Mouse (Mus musculus): ENCODE measurements around the gene Pcdh15.

- no peak for TF ChIP-seq CTCF (IDR thresholded peaks at IDR 0.05; ENCODE audit: borderline replicate concordance, insufficient read depth, low read depth, low read length)
- no peak for TF ChIP-seq POLR2A (IDR thresholded peaks at IDR 0.05; ENCODE audit: borderline replicate concordance, insufficient read depth, low read length)
These were observed 62.6 kb downstream of the Pcdh15 start for GRCm38 (mm10) chr10:73161757-73162156.

Data from cerebellum, adult 2 months (tissue).